Mouse (Mus musculus) A20 (cell line): ENCODE results near the gene Sycn.

Experiments used
- DNase-seq: peaks from one replicate; pipeline ENCODE4 v3.0.0-alpha.2; 2011; ENCODE audit warnings: low read depth, low spot score

Sycn gene

DNA sequence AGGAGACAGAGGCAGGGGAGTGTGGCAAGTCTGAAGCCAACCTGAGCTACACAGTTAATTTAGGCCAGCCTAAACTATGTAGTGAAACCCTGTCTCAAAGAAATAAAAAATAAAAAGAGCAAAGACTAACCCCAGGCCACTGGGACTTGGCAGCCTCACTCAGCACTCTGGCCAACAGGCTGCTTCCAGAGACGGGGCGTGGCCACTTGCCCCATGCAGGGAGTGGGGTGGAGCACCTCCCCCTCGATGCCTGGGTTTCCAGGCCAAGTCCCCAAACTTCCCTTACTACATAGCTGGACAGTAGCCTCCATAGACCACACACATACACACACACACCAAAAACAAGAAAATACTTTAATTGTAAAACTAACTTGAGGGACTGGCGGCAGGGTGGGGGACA, 17.8 kb downstream of the Sycn start:
- DNase-seq = no peak

GRCm38 (mm10) chr7:28560856-28561255, 20.2 kb downstream of the Sycn start:
- DNase-seq = no peak

- no peak for DNase-seq
These were observed 21.3 kb downstream of the Sycn start for GRCm38 (mm10) chr7:28561967-28562366.

DNA sequence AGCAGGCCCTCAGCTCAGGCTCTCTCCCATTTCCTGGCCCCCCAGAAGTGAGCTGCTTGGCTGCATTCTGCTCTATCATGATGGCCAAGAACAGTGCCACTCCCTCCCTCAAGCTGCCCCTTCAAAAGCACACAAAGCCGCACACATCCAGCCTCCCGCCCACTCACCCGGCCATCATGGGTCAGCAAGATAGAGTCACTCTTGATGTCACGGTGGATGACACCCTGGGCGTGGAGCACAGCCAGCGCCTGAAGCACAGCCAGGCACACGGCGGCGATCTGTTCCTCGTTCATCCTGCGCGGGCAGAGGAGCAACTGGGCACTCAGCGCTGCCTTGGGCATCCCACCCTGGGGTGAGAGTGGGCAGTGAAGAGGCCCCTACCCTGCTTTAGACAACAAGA, 21.7 kb downstream of the Sycn start:
- DNase-seq = no peak

DNA sequence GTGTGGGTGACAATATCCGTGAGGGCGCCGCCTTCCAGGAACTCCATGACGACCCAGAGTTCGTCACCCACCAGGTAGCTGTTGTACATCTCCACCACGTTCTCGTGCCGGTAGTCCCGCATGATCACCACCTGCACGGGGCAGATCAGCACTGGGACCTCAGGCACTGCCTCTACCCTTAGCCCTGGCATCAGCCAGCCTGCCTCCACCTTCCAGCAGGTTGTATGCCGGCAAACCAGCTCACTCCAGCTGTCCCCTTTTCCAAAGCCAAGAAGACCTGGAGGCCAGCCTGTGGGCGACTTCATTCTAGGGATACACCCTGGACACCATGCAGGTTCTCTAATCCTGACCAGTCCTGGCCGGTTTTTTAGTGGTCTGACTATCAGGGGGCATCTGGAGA, 22.3 kb downstream of the Sycn start:
- DNase-seq = no peak

DNA sequence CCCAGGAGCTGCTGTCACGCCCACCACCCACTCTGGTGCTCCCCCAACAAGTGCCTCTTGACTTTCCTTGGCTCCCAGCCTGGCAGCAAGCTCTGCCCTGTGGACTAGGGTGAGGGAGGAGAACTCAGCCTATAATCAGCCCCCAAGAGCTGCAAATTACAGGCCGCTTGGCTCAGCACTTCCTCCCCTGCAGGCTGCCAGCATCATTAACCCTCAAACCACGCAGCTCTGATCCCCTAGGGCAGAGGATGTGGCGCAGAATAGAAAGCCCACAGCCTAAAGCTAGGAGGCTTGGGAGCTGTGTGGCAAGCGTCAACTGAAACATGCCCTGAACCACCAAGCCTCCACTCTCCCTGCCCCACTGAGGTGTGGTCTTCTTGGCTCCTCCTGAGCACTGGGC, 24.7 kb downstream of the Sycn start:
- DNase-seq = no peak

- DNase-seq = no peak
These were observed 26.9 kb downstream of the Sycn start for GRCm38 (mm10) chr7:28567539-28567938.

DNA sequence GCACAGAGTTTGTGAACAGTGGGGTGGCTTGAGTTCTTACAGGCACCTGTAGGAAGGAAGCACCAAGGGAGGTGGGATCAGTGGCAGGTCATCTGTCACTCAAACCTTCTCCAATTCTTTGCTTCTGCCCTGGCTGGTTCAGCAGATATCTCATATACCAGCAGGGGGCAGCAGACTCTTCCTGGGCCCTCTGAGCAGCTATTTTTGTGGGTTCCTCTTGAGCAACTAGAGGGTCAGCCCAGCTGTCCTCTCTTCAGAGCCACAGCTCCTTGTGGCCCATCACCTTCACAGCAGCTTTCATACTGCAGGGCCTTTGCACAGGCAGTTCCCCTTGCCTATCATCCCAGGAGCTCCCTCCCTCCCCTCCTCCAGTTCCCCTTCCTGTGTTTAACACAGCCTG, 27.6 kb downstream of the Sycn start:
- DNase-seq = peak; percentile 70

DNA sequence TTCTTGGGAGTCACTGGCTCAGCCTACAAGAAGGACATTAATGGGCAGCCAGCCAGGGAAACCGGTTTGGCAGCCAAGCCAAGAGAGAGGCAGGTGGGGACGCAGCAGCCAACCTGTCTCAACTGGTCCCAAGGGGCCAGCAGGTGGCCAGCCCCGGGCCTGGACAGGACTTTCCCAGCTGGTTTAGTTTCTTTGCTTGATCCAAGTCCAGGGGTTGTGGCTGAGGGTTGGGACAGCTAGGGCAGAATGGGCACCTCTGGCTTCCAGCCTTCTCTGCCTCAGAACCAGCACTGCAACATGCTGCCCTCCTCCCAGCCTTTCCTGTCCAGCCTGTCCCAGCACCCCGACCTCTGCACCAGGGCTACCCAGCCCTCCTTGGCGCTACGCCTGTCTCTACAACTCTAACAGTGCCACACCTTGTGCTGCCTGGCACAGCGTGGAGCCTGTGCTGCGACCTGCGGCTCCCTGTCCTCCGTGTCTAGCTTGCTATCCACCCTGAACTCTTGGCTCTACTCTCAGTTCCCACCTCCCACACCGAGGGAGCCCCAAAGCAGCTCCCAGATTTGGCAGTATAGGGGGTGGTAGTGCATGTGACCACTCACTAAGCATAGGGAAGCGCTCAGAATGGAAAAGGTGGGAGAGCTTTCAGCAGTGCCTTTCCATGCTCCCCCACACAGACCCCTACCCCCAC, 29.8 kb downstream of the Sycn start:
- DNase-seq = no peak

- DNase-seq = no peak
These were observed 30.4 kb downstream of the Sycn start for GRCm38 (mm10) chr7:28570982-28571682.

DNA sequence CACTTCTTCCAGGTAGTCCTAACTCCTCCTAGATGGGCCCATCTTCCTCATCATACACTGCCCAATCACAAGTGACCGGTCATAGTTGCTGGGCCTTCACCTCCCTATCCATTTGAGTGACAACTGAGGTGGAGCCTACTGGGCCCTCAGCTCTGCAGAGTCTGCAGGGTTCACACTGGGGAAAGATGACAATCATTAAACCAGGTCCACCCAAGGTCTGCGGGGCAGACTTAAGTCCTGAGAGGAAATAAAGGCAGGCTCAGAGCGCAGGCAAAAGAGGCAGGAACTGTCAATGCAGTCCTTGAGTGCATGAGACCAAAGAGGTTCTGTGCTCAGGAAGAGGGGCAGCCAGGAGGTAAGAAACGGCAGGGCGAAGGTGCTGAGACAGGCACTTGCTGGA, 32.0 kb downstream of the Sycn start:
- no peak for DNase-seq

GRCm38 (mm10) chr7:28573236-28573635, 32.6 kb downstream of the Sycn start:
- DNase-seq = no peak

DNA sequence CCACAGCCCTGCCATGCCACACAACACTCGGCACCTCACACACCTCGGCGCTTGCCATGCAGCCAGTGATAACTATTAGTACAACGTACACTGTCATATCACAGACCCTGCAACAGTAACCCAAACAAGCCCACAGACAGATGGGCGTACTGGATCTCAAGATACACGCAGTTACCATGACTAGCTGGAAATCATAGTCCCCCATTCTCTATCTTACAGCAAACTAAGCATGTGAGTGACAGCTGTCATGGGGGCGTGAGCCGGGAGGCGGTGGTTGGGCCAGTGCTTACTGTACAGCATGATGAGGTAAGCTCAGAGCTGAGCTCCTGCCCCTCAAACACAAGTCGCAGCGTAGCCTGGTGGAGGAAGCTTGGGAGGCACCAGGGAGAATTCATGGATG, 34.9 kb downstream of the Sycn start:
- no peak for DNase-seq

GRCm38 (mm10) chr7:28576271-28576914, 35.7 kb downstream of the Sycn start:
- DNase-seq = no peak

DNA sequence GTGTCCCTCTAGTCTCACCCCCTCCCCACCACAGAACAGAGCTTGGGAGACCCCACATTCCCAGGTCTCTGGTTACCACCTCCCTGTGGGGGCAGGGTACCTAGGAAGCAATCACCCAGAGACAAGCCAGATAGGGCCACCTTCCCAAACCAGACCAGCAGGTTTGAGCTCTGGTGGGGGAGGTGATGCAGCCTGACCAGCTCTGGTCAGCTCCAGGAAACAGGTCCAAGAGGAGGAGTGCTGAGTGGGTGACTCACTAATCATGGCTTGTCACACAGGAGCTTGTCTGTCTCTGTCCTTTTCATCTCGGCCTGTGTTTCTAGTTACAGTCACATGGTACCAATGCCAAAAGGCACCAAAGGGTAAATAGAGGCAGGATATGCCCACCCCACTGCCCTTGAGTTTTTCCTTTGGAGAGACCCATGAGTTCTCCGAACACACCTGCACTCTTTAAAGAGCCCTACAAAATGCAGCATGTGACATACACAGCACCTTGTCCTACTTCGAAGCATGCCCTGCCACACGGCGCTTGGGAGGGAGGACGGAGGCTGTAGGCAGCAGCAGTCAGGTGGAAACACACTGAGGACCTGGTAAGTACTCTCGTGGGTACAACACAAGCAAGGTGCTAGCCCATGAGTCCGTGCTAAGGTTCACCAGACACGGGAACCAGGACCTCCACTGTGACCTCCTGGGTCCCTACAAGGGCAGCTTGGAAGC, 37.3 kb downstream of the Sycn start:
- DNase-seq = no peak

GRCm38 (mm10) chr7:28578543-28579053, 37.9 kb downstream of the Sycn start:
- DNase-seq = no peak

GRCm38 (mm10) chr7:28579826-28580225, 39.1 kb downstream of the Sycn start:
- no peak for DNase-seq

GRCm38 (mm10) chr7:28581721-28582120, 41.0 kb downstream of the Sycn start:
- peak; percentile 24 for DNase-seq

- no peak for DNase-seq
These were observed 42.2 kb downstream of the Sycn start for GRCm38 (mm10) chr7:28582841-28583240.

DNA sequence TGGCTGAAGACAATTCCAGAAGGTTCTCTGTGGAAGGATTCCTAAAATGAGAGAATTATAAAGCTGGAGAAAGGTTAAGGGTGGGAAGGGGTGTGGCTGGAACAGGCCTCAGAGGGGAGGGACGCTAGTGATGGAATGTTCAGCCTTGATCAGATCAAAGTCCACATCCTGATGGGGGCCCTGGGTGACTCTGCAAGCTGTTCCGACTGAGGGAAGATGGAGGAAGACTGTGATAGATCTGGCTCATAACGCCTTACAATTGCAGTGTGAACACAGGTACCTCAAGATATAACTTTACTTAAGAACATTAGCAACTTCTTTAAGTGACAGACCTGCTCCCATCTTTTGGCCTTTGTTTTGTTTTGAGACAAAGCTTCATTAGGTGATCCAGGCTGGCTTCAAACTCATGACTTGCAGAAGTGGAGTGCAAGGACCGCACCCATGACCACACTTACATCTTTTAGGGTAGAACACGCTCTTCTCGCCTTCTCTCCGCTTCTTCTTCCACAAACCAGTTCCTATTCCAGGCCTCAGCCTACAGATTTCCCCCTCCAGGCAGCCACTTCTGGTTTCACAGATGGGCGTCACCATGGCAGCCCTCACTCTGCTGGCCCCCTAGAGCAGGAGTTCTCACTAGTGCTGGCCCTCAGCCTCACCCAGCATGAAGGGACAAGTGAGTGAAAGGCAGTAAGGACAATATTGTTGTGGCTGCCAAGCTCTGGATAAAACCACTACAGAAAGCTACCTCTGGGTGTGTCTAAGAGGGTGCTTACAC, 43.1 kb downstream of the Sycn start:
- DNase-seq = no peak

GRCm38 (mm10) chr7:28584468-28584867, 43.8 kb downstream of the Sycn start:
- no peak for DNase-seq
